Mouse (Mus musculus) thymus, adult 2 months (tissue): ENCODE data around the gene Scnn1b. TPM values are rescaled to one million over a fixed set of nuclear protein-coding genes. Genes with fewer than 3 reads are reported as not detected.

ENCODE experiments used
- DNase-seq: peaks from one replicate; pipeline ENCODE4 v3.0.0; 2021
- H3K27ac ChIP-seq: fragments of 200-500 bp; 2 replicates; pipeline ENCODE4 v1.5.1; 2012; ENCODE audit warnings: low read length, control low read depth; ENCODE audit not compliant: control insufficient read depth, insufficient read depth
- H3K27me3 ChIP-seq: fragments of 200-500 bp; 2 replicates; pipeline ENCODE4 v1.6.1; 2012; ENCODE audit warnings: mild to moderate bottlenecking, low read length, moderate library complexity, mixed read lengths; ENCODE audit not compliant: control insufficient read depth, insufficient read depth
- H3K36me3 ChIP-seq: fragments of 200-500 bp; 2 replicates; pipeline ENCODE4 v1.6.1; 2012; ENCODE audit warnings: mild to moderate bottlenecking, low read length, moderate library complexity; ENCODE audit not compliant: control insufficient read depth, insufficient read depth
- H3K4me1 ChIP-seq: fragments of 200-500 bp; replicated peaks from 2 replicates; pipeline ENCODE4 v1.6.1; 2012; ENCODE audit warnings: low read length; ENCODE audit not compliant: control insufficient read depth, insufficient read depth
- H3K4me3 ChIP-seq: fragments of 200-500 bp; 2 replicates; pipeline ENCODE4 v1.5.1; 2012; ENCODE audit warnings: mild to moderate bottlenecking, low read length, control low read depth, moderate library complexity; ENCODE audit not compliant: control insufficient read depth, insufficient read depth
- CTCF ChIP-seq: fragments of 200-500 bp; IDR thresholded peaks from 2 replicates; pipeline ENCODE4 v1.5.1; 2012; ENCODE audit warnings: mild to moderate bottlenecking, control low read depth, low read length, moderate library complexity, borderline replicate concordance; ENCODE audit not compliant: control insufficient read depth, poor library complexity, insufficient read depth; ENCODE audit errors: extremely low read depth
- POLR2A ChIP-seq: fragments of 200-500 bp; IDR thresholded peaks from 2 replicates; pipeline ENCODE4 v1.6.1; 2012; ENCODE audit warnings: mild to moderate bottlenecking, low read length, control low read depth, moderate library complexity; ENCODE audit not compliant: control insufficient read depth, poor library complexity, insufficient read depth; ENCODE audit errors: extremely low read depth
- WGBS: fragments of 180-500 bp; shearing (Covaris S2); methylation state at CpG from one replicate; pipeline ENCODE4 v1.1.7; 2018; 5-methylcytosine and 5-hydroxymethylcytosine counted together
- polyA plus RNA-seq: library from polyadenylated mRNA; depleted of rRNA; stranded (reverse); fragments of >200 nt; gene quantifications from 2 replicates; pipeline ENCODE4 v1.2.3, GENCODE M21; 2012

Gene Scnn1b
- polyA plus RNA-seq, 1 experiment = 1.1 TPM

GRCm38 (mm10) chr7:121941016-121941415 lies 76.2 kb downstream of the Scnn1b start:
- Histone ChIP-seq H3K36me3 (no peaks in the 10 kb centered on the region), H3K27me3 (no peaks in the 10 kb centered on the region), H3K4me1 (0 out of 2 replicates have a peak, but pooled peaks cover 4% of the 10 kb centered on the region), H3K4me3 (no peak overlapping the region), H3K27ac (no peak overlapping the region)
- TF ChIP-seq POLR2A = no peak
- no peak for TF ChIP-seq CTCF
- WGBS = 97% methylated on average over 3 of the region's 3 CpGs
- DNase-seq = no peak

GRCm38 (mm10) chr7:121941640-121942039 lies 76.8 kb downstream of the Scnn1b start:
- Histone ChIP-seq H3K27me3 (no peaks in the 10 kb centered on the region), H3K36me3 (no peaks in the 10 kb centered on the region), H3K4me3 (no peak overlapping the region), H3K27ac (no peak overlapping the region), H3K4me1 (0 out of 2 replicates have a peak, but pooled peaks cover 4% of the 10 kb centered on the region)
- WGBS = 98% methylated on average over 3 of the region's 3 CpGs
- no peak for DNase-seq
- TF ChIP-seq POLR2A (no peak), CTCF (no peak)

GRCm38 (mm10) chr7:121942371-121942770 lies 77.5 kb downstream of the Scnn1b start:
- WGBS = 98% methylated on average over 2 of the region's 2 CpGs
- 0 out of 2 replicates have a peak, but pooled peaks cover 4% of the 10 kb centered on the region for H3K4me1 ChIP-seq
- H3K36me3 ChIP-seq = no peaks in the 10 kb centered on the region
- no peak overlapping the region for H3K4me3 ChIP-seq
- no peak overlapping the region for H3K27ac ChIP-seq
- no peak for DNase-seq
- H3K27me3 ChIP-seq = no peaks in the 10 kb centered on the region
- TF ChIP-seq CTCF (no peak), POLR2A (no peak)

- H3K4me1 ChIP-seq = no peaks in the 10 kb centered on the region
- H3K27ac ChIP-seq = no peak overlapping the region
- WGBS = 92% methylated on average over 5 of the region's 5 CpGs
- TF ChIP-seq POLR2A = no peak
- TF ChIP-seq CTCF = no peak
- no peaks in the 10 kb centered on the region for H3K36me3 ChIP-seq
- no peaks in the 10 kb centered on the region for H3K27me3 ChIP-seq
- DNase-seq = no peak
- H3K4me3 ChIP-seq = no peak overlapping the region
Observed at GRCm38 (mm10) chr7:121946196-121946595, 81.4 kb downstream of the Scnn1b start.

GRCm38 (mm10) chr7:121947513-121947912 lies 82.7 kb downstream of the Scnn1b start:
- TF ChIP-seq CTCF (no peak), POLR2A (no peak)
- no peaks in the 10 kb centered on the region for H3K36me3 ChIP-seq
- H3K27me3 ChIP-seq = no peaks in the 10 kb centered on the region
- no peak overlapping the region for H3K27ac ChIP-seq
- 89% methylated on average over 4 of the region's 4 CpGs for WGBS
- DNase-seq = no peak
- H3K4me1 ChIP-seq = no peaks in the 10 kb centered on the region
- H3K4me3 ChIP-seq = no peak overlapping the region

- TF ChIP-seq CTCF (no peak), POLR2A (no peak)
- no peak for DNase-seq
- Histone ChIP-seq H3K27me3 (no peaks in the 10 kb centered on the region), H3K27ac (no peak overlapping the region), H3K4me1 (no peaks in the 10 kb centered on the region), H3K36me3 (no peaks in the 10 kb centered on the region), H3K4me3 (no peak overlapping the region)
- 92% methylated on average over 11 of the region's 11 CpGs for WGBS
Observed at GRCm38 (mm10) chr7:121954891-121955669, 90.2 kb downstream of the Scnn1b start.
